Mouse (Mus musculus) forebrain, postnatal 0 days (tissue): ENCODE data around the gene Trpm6. TPM values are rescaled to one million over a fixed set of nuclear protein-coding genes. Genes with fewer than 3 reads are reported as not detected.
A peak's percentile ranks its signal among the peaks of the same experiment; 100 is the strongest.

Experiments
- ATAC-seq: fragments of 200-750 bp; cut with Nextera tagmentation; 2 replicates; pipeline ENCODE4 v1.8.0; 2017; ENCODE audit warnings: mild to moderate bottlenecking, moderate library complexity
- DNase-seq: peaks from one replicate; pipeline ENCODE4 v3.0.0-alpha.2; 2015
- H3K27ac ChIP-seq: fragments of 300-500 bp; sonication (generic); 2 replicates; pipeline ENCODE4 v1.5.1; 2014; ENCODE audit warnings: low read depth, mild to moderate bottlenecking, antibody characterized with exemption, low read length, moderate library complexity, mixed read lengths
- H3K27me3 ChIP-seq: fragments of 300-500 bp; sonication (generic); 2 replicates; pipeline ENCODE4 v1.6.1; 2014; ENCODE audit warnings: mild to moderate bottlenecking, low read length, mixed read lengths; ENCODE audit not compliant: insufficient read depth
- H3K36me3 ChIP-seq: fragments of 300-500 bp; sonication (generic); 2 replicates; pipeline ENCODE4 v1.6.1; 2014; ENCODE audit warnings: mild to moderate bottlenecking, moderate library complexity; ENCODE audit not compliant: insufficient read depth
- H3K4me1 ChIP-seq: fragments of 300-500 bp; sonication (generic); 2 replicates; pipeline ENCODE4 v1.6.1; 2014; ENCODE audit warnings: antibody characterized with exemption; ENCODE audit not compliant: insufficient read depth
- H3K4me2 ChIP-seq: fragments of 300-500 bp; sonication (generic); 2 replicates; pipeline ENCODE4 v1.6.1; 2014; ENCODE audit warnings: low read depth, mild to moderate bottlenecking, moderate library complexity
- H3K4me3 ChIP-seq: fragments of 300-500 bp; sonication (generic); 2 replicates; pipeline ENCODE4 v1.5.1; 2014; ENCODE audit warnings: low read depth, low read length, mixed read lengths
- H3K9ac ChIP-seq: fragments of 300-500 bp; sonication (generic); 2 replicates; pipeline ENCODE4 v1.6.1; 2014; ENCODE audit warnings: mild to moderate bottlenecking
- H3K9me3 ChIP-seq: fragments of 300-500 bp; sonication (generic); 2 replicates; pipeline ENCODE4 v1.6.1; 2016; ENCODE audit warnings: low read length
- CTCF ChIP-seq: sonication (generic); IDR thresholded peaks from 2 replicates; pipeline ENCODE4 v1.5.1; 2016; ENCODE audit warnings: antibody characterized with exemption, control low read depth, low read depth
- WGBS: fragments of 180-500 bp; shearing (Covaris S2); extraction: QIAGEN DNeasy Blood & Tissue Kit; methylation state at CpG from one replicate; pipeline ENCODE4 v1.1.7; 2014; 5-methylcytosine and 5-hydroxymethylcytosine counted together
- polyA plus RNA-seq: library from polyadenylated mRNA; unstranded; fragments of >200 nt; fragmentation: Nextera tagmentation; extraction: Ambion mirVana; gene quantifications from 2 replicates; pipeline ENCODE4 v1.2.1, GENCODE M21; 2015
- total RNA-seq: library from RNA; depleted of rRNA; stranded (reverse); fragments of >200 nt; gene quantifications from 2 replicates; pipeline ENCODE4 v1.2.3, GENCODE M21; 2014

The Trpm6 gene
- total and polyA plus RNA-seq, 2 experiments from 2014 or later: 0.27 to 0.29 TPM

DNA sequence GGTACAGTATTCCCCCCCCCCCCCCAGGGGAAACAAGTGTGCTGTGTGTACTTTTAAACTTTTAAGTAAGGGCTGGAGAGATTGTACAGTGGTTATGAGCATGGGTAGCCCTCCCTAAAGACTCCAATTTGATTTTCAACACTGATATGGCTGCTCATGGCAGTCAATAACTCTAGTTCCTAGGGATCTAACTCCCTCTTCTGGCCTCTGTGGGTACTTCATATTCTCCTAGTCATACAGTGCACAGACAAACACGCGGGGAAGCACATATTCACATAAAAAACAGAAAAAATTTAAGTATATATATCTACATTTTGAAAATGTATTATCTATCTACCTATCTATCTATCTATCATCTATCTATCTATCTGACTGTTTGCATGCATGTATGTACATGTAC lies 67.6 kb downstream of the Trpm6 start:
- ATAC-seq (no peak), DNase-seq (no peak)
- Histone ChIP-seq H3K4me3 (no peak overlapping the region), H3K9ac (no peak overlapping the region), H3K27me3 (no peaks in the 10 kb centered on the region), H3K4me2 (no peak overlapping the region), H3K4me1 (no peaks in the 10 kb centered on the region), H3K36me3 (no peaks in the 10 kb centered on the region), H3K27ac (no peak overlapping the region), H3K9me3 (no peaks in the 10 kb centered on the region)
- no peak for TF ChIP-seq CTCF
- WGBS: 85% methylated on average over 2 of the region's 2 CpGs

DNA sequence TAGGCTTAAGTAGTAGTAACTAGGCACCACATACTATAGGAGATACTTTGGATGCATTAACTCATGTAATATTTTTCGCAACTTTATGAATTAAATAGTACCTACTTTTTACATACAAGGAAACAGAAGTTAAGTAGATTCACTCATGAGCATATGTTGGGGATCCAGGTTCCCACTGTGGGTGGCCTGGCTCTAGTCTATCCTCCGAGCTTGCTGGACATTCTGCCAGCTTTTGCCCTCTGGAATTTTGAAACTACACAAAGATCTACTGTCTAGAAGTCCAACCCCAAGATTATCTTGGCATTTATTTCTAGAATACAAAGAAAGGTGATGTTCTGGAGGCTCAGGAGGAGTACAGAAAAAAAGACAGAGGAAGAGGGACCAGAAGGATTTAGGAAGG lies 78.8 kb downstream of the Trpm6 start:
- Histone ChIP-seq H3K9me3 (no peaks in the 10 kb centered on the region), H3K4me3 (no peak overlapping the region), H3K9ac (no peak overlapping the region), H3K27me3 (no peaks in the 10 kb centered on the region), H3K36me3 (no peaks in the 10 kb centered on the region), H3K4me1 (no peaks in the 10 kb centered on the region), H3K27ac (no peak overlapping the region), H3K4me2 (no peak overlapping the region)
- no peak for DNase-seq
- WGBS: 81% methylated on average over 2 of the region's 2 CpGs
- ATAC-seq: no peak
- no peak for TF ChIP-seq CTCF

DNA sequence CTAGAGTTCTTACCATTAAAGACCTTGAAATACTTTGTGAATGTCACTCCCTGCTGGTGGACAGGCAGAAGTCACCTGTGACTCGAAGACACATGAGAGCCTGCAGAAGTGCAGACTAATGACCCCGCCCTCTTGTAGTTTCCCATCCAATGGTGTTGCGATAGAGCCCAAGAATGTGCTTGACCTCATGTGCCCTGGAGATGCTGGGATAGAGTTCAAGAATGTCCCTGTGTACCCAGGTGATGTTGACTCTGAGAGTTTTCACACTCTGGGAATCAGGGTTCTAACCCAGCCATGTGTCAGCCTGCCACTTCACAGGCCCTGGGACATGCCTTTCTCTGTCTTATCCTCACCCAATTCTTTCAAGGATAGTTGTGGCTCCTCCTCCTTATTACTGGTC lies 81.4 kb downstream of the Trpm6 start:
- no peaks in the 10 kb centered on the region for H3K9me3 ChIP-seq
- no peak for TF ChIP-seq CTCF
- no peak overlapping the region for H3K4me3 ChIP-seq
- WGBS: 88% methylated on average over 3 of the region's 3 CpGs
- no peak overlapping the region for H3K4me2 ChIP-seq
- no peak overlapping the region for H3K9ac ChIP-seq
- H3K36me3 ChIP-seq: no peaks in the 10 kb centered on the region
- ATAC-seq: no peak
- H3K27ac ChIP-seq: no peak overlapping the region
- H3K4me1 ChIP-seq: no peaks in the 10 kb centered on the region
- no peak for DNase-seq
- H3K27me3 ChIP-seq: no peaks in the 10 kb centered on the region

DNA sequence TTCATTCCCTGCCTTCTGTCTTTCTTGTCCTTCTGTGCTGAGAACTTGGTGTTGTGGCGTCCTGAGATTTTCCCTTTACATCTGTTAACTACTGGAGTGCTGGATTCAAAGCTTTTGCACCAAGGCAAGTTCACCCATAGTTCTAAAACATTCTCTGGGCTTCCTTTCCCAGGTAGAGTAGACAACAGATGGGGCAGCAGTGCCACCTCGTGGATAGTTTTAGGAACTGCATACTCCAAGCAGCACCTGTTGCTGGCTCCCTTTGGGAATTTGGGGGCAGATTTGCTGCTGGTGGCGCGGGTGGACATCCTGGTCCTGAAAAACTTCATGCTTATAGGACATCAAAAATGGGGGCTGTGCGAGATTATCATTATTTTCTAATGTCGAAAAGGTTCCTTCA lies 85.2 kb downstream of the Trpm6 start:
- H3K4me2 ChIP-seq: no peak overlapping the region
- no peaks in the 10 kb centered on the region for H3K36me3 ChIP-seq
- peak; percentile 36; the same call in 1 of the 2 replicates for ATAC-seq
- no peaks in the 10 kb centered on the region for H3K4me1 ChIP-seq
- peak; percentile 93 for TF ChIP-seq CTCF
- no peaks in the 10 kb centered on the region for H3K9me3 ChIP-seq
- no peak overlapping the region for H3K9ac ChIP-seq
- WGBS: 10% methylated on average over 6 of the region's 6 CpGs
- DNase-seq: peak; percentile 80
- H3K27ac ChIP-seq: no peak overlapping the region
- H3K27me3 ChIP-seq: no peaks in the 10 kb centered on the region
- H3K4me3 ChIP-seq: no peak overlapping the region

DNA sequence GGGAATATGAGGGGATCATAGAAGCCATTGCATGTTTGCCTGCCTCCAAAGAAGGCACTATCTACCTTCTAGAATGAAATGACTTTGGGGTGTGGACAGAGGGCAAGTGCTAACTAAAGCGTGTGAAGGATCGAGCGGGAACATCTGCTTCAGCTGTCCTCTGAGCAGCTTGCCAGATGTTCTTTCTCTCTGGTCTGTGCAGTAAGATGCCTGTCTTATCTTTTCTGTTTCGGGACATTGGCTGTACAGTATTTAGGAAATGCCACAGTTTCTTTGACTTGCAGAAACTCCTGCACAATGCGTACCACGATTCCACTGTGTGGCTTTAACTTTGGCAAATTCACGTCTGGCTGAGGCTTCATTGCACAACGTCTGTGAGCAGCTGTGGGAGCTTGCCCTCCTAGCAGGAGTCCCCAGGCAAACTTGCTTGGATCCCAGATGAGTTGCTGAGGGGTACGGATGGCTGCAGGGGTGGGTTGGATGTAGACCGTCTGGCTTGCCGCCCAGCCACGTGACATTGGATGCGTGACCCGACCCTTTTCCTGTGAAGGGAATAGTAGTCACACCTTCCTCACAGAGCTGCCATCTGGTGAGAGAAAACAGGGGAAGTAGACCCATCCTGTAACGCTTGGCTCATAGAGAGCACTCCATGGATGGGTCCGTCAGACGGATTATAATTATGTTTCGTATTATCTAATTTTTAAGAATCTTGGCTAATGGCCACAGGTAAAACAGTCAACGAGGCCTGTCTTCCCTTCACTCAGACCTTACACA lies 92.2 kb downstream of the Trpm6 start:
- no peak for ATAC-seq
- H3K36me3 ChIP-seq: no peaks in the 10 kb centered on the region
- H3K4me1 ChIP-seq: no peaks in the 10 kb centered on the region
- H3K9me3 ChIP-seq: no peaks in the 10 kb centered on the region
- TF ChIP-seq CTCF: no peak
- no peak overlapping the region for H3K4me2 ChIP-seq
- no peak overlapping the region for H3K9ac ChIP-seq
- H3K27ac ChIP-seq: no peak overlapping the region
- no peaks in the 10 kb centered on the region for H3K27me3 ChIP-seq
- 64% methylated on average over 19 of the region's 19 CpGs for WGBS
- DNase-seq: no peak
- H3K4me3 ChIP-seq: no peak overlapping the region

DNA sequence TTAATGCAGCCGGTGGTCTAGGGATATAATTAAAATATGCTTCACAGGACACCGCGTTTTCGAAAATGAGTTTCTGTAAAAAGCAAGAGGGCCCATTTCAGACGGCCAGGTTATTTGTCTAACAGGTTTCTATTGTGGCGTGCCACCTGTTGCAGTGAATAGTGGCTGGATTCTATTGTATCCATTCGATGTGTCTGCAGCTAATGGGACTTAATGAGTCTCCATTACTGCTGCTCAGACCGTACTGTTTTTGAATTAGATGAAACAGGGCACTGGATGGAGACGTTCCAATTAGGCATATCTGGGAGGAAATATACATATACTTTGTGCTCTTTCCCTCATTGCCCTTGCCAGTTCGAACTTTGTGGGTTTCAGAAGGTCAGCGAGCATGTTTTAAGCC lies 92.8 kb downstream of the Trpm6 start:
- Histone ChIP-seq H3K36me3 (no peaks in the 10 kb centered on the region), H3K4me2 (no peak overlapping the region), H3K9ac (no peak overlapping the region), H3K27ac (no peak overlapping the region), H3K4me1 (no peaks in the 10 kb centered on the region), H3K4me3 (no peak overlapping the region), H3K9me3 (no peaks in the 10 kb centered on the region), H3K27me3 (no peaks in the 10 kb centered on the region)
- no peak for TF ChIP-seq CTCF
- DNase-seq (no peak), ATAC-seq (no peak)
- 20% methylated on average over 11 of the region's 11 CpGs for WGBS

DNA sequence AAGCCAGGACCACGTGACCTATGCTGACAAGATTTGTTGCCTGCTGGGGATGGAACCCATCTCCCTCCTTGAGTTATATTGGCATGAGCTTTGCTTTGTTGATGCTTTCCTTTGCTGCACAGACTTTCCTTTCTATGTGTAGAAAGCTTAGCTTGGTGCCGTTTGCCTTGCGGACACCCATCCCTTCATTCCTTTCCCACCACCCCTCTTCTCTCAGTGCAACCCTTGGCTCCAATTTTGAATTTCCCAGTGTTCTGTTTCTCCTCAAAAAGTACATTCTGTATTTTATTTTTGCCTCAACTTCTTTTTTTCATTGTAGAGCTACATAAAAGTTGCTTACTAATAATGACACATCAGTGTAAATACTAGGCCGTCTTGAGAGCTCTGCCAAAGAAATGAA lies 96.6 kb downstream of the Trpm6 start:
- TF ChIP-seq CTCF: no peak
- Histone ChIP-seq H3K4me2 (no peak overlapping the region), H3K4me3 (no peak overlapping the region), H3K9ac (no peak overlapping the region), H3K36me3 (no peaks in the 10 kb centered on the region), H3K27me3 (no peaks in the 10 kb centered on the region), H3K4me1 (no peaks in the 10 kb centered on the region), H3K9me3 (no peaks in the 10 kb centered on the region), H3K27ac (no peak overlapping the region)
- ATAC-seq (no peak), DNase-seq (no peak)
- WGBS: 93% methylated on average over 4 of the region's 4 CpGs
